Mouse (Mus musculus): ENCODE data around the gene Alg1. TPM values are rescaled to one million over a fixed set of nuclear protein-coding genes. Genes with fewer than 3 reads are reported as not detected.
A peak's percentile ranks its signal among the peaks of the same experiment; 100 is the strongest.

Gene Alg1
- polyA plus RNA-seq, 2 experiments = 11.4 to 12.1 TPM

- ATAC-seq (ENCODE audit: insufficient read depth) (no peak), DNase-seq (ENCODE audit: low read depth in 3 of 3, low spot score in 3 of 3) (peak in 2 of 3 experiments; percentile 31 to 32)
- Histone ChIP-seq H3K27me3 (ENCODE audit: control insufficient read depth, insufficient read depth, low read length) (no peaks in the 10 kb centered on the region), H3K36me3 (replicated peaks; ENCODE audit: control insufficient read depth, insufficient read depth, low read depth) (peaks cover 4% of the 10 kb centered on the region; the same call in 1 of the 2 replicates), H3K4me2 (ENCODE audit: low read depth) (no peak overlapping the region), H3K27ac (no peak overlapping the region), H3K4me3 (ENCODE audit: insufficient read depth in 1 of 2, low read depth in 2 of 2, low read length in 2 of 2) (no peak overlapping the region), H3K4me1 (replicated peaks; ENCODE audit: control insufficient read depth in 2 of 2, insufficient read depth in 2 of 2, low read length in 1 of 2) (no peaks in the 10 kb centered on the region), H3K9ac (replicated peaks) (no peak overlapping the region), H3K9me3 (ENCODE audit: control insufficient read depth, low read length) (no peaks in the 10 kb centered on the region)
- 24% methylated on average over 6 of the region's 6 CpGs for WGBS (ENCODE audit: insufficient replicate concordance)
- TF ChIP-seq EP300 (IDR thresholded peaks at IDR 0.05; ENCODE audit: low read depth) = no peak
- peak; percentile 87 for TF ChIP-seq CTCF (IDR thresholded peaks at IDR 0.05; ENCODE audit: low read depth)
Observed at GRCm38 (mm10) chr16:5195080-5195479, 38.3 kb upstream of the Alg1 start.

- Histone ChIP-seq H3K36me3 (replicated peaks; ENCODE audit: control insufficient read depth, insufficient read depth, low read depth) (peaks cover 4% of the 10 kb centered on the region; the same call in 1 of the 2 replicates), H3K27ac (no peak overlapping the region), H3K9ac (replicated peaks) (peak overlapping the region; percentile 56), H3K4me3 (ENCODE audit: insufficient read depth in 1 of 2, low read depth in 2 of 2, low read length in 2 of 2) (peak overlapping the region; percentile 79 to 82), H3K27me3 (ENCODE audit: control insufficient read depth, insufficient read depth, low read length) (no peaks in the 10 kb centered on the region), H3K4me1 (replicated peaks; ENCODE audit: control insufficient read depth in 2 of 2, insufficient read depth in 2 of 2, low read length in 1 of 2) (peaks cover 2 to 3% of the 10 kb centered on the region in 2 experiments; a peak in 1 of 4 replicates), H3K9me3 (ENCODE audit: control insufficient read depth, low read length) (no peaks in the 10 kb centered on the region), H3K4me2 (ENCODE audit: low read depth) (peak overlapping the region; percentile 79)
- 5% methylated on average over 4 of the region's 4 CpGs for WGBS (ENCODE audit: insufficient replicate concordance)
- no peak for ATAC-seq (ENCODE audit: insufficient read depth)
- TF ChIP-seq EP300 (IDR thresholded peaks at IDR 0.05; ENCODE audit: low read depth) (no peak), CTCF (IDR thresholded peaks at IDR 0.05; ENCODE audit: low read depth) (peak; percentile 73)
- DNase-seq (ENCODE audit: low read depth in 3 of 3, low spot score in 3 of 3) = peak in 2 of 3 experiments; percentile 24 to 36
Observed at GRCm38 (mm10) chr16:5202681-5203080, 30.7 kb upstream of the Alg1 start.

- Histone ChIP-seq H3K9me3 (ENCODE audit: control insufficient read depth, low read length) (no peaks in the 10 kb centered on the region), H3K4me2 (ENCODE audit: low read depth) (peak overlapping the region; percentile 79), H3K9ac (replicated peaks) (peak overlapping the region; percentile 56), H3K36me3 (replicated peaks; ENCODE audit: control insufficient read depth, insufficient read depth, low read depth) (peaks cover 4% of the 10 kb centered on the region; the same call in 1 of the 2 replicates), H3K4me3 (ENCODE audit: insufficient read depth in 1 of 2, low read depth in 2 of 2, low read length in 2 of 2) (peak overlapping the region; percentile 79 to 82), H3K27me3 (ENCODE audit: control insufficient read depth, insufficient read depth, low read length) (no peaks in the 10 kb centered on the region), H3K4me1 (replicated peaks; ENCODE audit: control insufficient read depth in 2 of 2, insufficient read depth in 2 of 2, low read length in 1 of 2) (peaks cover 2 to 3% of the 10 kb centered on the region in 2 experiments; a peak in 1 of 4 replicates), H3K27ac (no peak overlapping the region)
- under 1% methylated on average over 36 of the region's 36 CpGs for WGBS (ENCODE audit: insufficient replicate concordance)
- peak; percentile 49; the same call in 1 of the 2 replicates for ATAC-seq (ENCODE audit: insufficient read depth)
- TF ChIP-seq CTCF (IDR thresholded peaks at IDR 0.05; ENCODE audit: low read depth) (no peak), EP300 (IDR thresholded peaks at IDR 0.05; ENCODE audit: low read depth) (no peak)
- DNase-seq (ENCODE audit: low read depth in 3 of 3, low spot score in 3 of 3) = no peak
Observed at GRCm38 (mm10) chr16:5203200-5203599, 30.2 kb upstream of the Alg1 start.

- H3K9me3 ChIP-seq (ENCODE audit: control insufficient read depth, low read length) = no peaks in the 10 kb centered on the region
- H3K4me3 ChIP-seq (ENCODE audit: insufficient read depth in 1 of 2, low read depth in 2 of 2, low read length in 2 of 2) = peak within 1 kb of the TSS; percentile 79 to 82
- peak; percentile 73 for ATAC-seq (ENCODE audit: insufficient read depth)
- TF ChIP-seq EP300 (IDR thresholded peaks at IDR 0.05; ENCODE audit: low read depth) (no peak), CTCF (IDR thresholded peaks at IDR 0.05; ENCODE audit: low read depth) (no peak)
- peak; percentile 52 to 63 (median 60) for DNase-seq (ENCODE audit: low read depth in 3 of 3, low spot score in 3 of 3)
- H3K9ac ChIP-seq (replicated peaks) = peak within 1 kb of the TSS; percentile 56
- WGBS (ENCODE audit: insufficient replicate concordance) = 2% methylated on average over 40 of the region's 40 CpGs
- no peaks in the 10 kb centered on the region for H3K27me3 ChIP-seq (ENCODE audit: control insufficient read depth, insufficient read depth, low read length)
- peaks cover 2 to 3% of the 10 kb centered on the region in 2 experiments; a peak in 1 of 4 replicates for H3K4me1 ChIP-seq (replicated peaks; ENCODE audit: control insufficient read depth in 2 of 2, insufficient read depth in 2 of 2, low read length in 1 of 2)
- peak within 1 kb of the TSS; percentile 79 for H3K4me2 ChIP-seq (ENCODE audit: low read depth)
- H3K36me3 ChIP-seq (replicated peaks; ENCODE audit: control insufficient read depth, insufficient read depth, low read depth) = peaks cover 4% of the 10 kb centered on the region; the same call in 1 of the 2 replicates
- no peak within 1 kb of the TSS for H3K27ac ChIP-seq
Observed at GRCm38 (mm10) chr16:5203668-5204433, 29.6 kb upstream of the Alg1 start, which contains the start of gene Nagpa. Gene Nagpa, minus strand, starts transcription at chr16:5204012.

- WGBS (ENCODE audit: insufficient replicate concordance) = 70% methylated on average over 5 of the region's 5 CpGs
- no peaks in the 10 kb centered on the region for H3K9me3 ChIP-seq (ENCODE audit: control insufficient read depth, low read length)
- TF ChIP-seq CTCF (IDR thresholded peaks at IDR 0.05; ENCODE audit: low read depth) (no peak), EP300 (IDR thresholded peaks at IDR 0.05; ENCODE audit: low read depth) (no peak)
- DNase-seq (ENCODE audit: low read depth in 3 of 3, low spot score in 3 of 3) = no peak
- H3K27me3 ChIP-seq (ENCODE audit: control insufficient read depth, insufficient read depth, low read length) = no peaks in the 10 kb centered on the region
- H3K4me1 ChIP-seq (replicated peaks; ENCODE audit: control insufficient read depth in 2 of 2, insufficient read depth in 2 of 2, low read length in 1 of 2) = peaks cover 2 to 3% of the 10 kb centered on the region in 2 experiments; a peak in 1 of 4 replicates
- no peak overlapping the region for H3K27ac ChIP-seq
- no peak for ATAC-seq (ENCODE audit: insufficient read depth)
- H3K4me3 ChIP-seq (ENCODE audit: insufficient read depth in 1 of 2, low read depth in 2 of 2, low read length in 2 of 2) = no peak overlapping the region
- H3K36me3 ChIP-seq (replicated peaks; ENCODE audit: control insufficient read depth, insufficient read depth, low read depth) = no peaks in the 10 kb centered on the region
- H3K4me2 ChIP-seq (ENCODE audit: low read depth) = no peak overlapping the region
- no peak overlapping the region for H3K9ac ChIP-seq (replicated peaks)
Observed at GRCm38 (mm10) chr16:5205431-5205970, 27.9 kb upstream of the Alg1 start.
